Mouse (Mus musculus): ENCODE measurements around the gene Mapk7.

DNA sequence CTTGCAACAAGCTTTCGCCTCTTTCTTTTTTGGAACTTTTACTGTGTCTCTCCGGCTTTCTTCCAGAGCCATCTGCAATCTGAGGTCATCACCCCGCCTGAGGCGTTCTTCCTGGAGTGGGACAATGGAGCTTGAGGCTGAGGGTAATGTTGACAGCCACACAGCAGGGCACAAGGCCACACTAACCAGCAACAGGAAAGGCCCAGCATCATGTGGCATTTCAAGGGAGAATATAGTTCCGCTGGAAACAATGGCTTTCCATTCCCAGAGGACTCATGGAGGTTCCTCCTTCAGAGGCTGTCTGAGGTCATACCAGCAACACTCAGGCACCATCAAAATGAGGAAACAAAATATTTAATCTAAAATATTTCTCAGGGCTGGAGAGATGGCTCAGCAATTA, 39.4 kb upstream of the Mapk7 start:
- no peak for TF ChIP-seq POLR2A (IDR thresholded peaks at IDR 0.05; ENCODE audit: low read depth, low read length)
- no peak for TF ChIP-seq CTCF (IDR thresholded peaks at IDR 0.05; ENCODE audit: extremely low read depth, insufficient read length, insufficient replicate concordance, low read depth, low read length)

Data from small intestine, adult 2 months (tissue).